Mouse (Mus musculus) heart, postnatal 0 days (tissue): ENCODE measurements around the gene Lrrc17. TPM values are rescaled to one million over a fixed set of nuclear protein-coding genes. Genes with fewer than 3 reads are reported as not detected.

ENCODE experiments used
- ATAC-seq: fragments of 200-750 bp; cut with Nextera tagmentation; 2 replicates; pipeline ENCODE4 v1.8.0; 2017; ENCODE audit warnings: low read depth, moderate number of reproducible peaks, moderate library complexity; ENCODE audit not compliant: insufficient read depth
- DNase-seq: peaks from one replicate; pipeline ENCODE4 v3.0.0-alpha.2; 2016; ENCODE audit warnings: low spot score
- H3K27ac ChIP-seq: fragments of 300-500 bp; sonication (generic); 2 replicates; pipeline ENCODE4 v1.5.1; 2014; ENCODE audit warnings: low read depth, mild to moderate bottlenecking
- H3K27me3 ChIP-seq: fragments of 300-500 bp; sonication (generic); 2 replicates; pipeline ENCODE4 v1.6.1; 2014; ENCODE audit warnings: low read length, mixed read lengths; ENCODE audit not compliant: control insufficient read depth, insufficient read depth
- H3K36me3 ChIP-seq: fragments of 300-500 bp; sonication (generic); replicated peaks from 2 replicates; pipeline ENCODE4 v1.6.1; 2014; ENCODE audit warnings: low read length, mixed read lengths; ENCODE audit not compliant: control insufficient read depth, insufficient read depth
- H3K4me1 ChIP-seq: fragments of 300-500 bp; sonication (generic); 2 replicates; pipeline ENCODE4 v1.6.1; 2014; ENCODE audit warnings: antibody characterized with exemption; ENCODE audit not compliant: control insufficient read depth, insufficient read depth
- H3K4me2 ChIP-seq: fragments of 300-500 bp; sonication (generic); 2 replicates; pipeline ENCODE4 v1.6.1; 2014; ENCODE audit warnings: low read depth, mild to moderate bottlenecking, low read length, moderate library complexity
- H3K4me3 ChIP-seq: fragments of 300-500 bp; sonication (generic); 2 replicates; pipeline ENCODE4 v1.5.1; 2014; ENCODE audit warnings: low read depth, low read length
- H3K9ac ChIP-seq: fragments of 300-500 bp; sonication (generic); replicated peaks from 2 replicates; pipeline ENCODE4 v1.6.1; 2014; ENCODE audit warnings: low read depth, low read length, mixed read lengths
- H3K9me3 ChIP-seq: fragments of 300-500 bp; sonication (generic); replicated peaks from 2 replicates; pipeline ENCODE4 v1.6.1; 2016; ENCODE audit warnings: low read length; ENCODE audit not compliant: control insufficient read depth
- CTCF ChIP-seq: IDR thresholded peaks from 2 replicates; pipeline ENCODE4 v1.5.1; 2016; ENCODE audit warnings: antibody characterized with exemption, control low read depth, low read depth
- EP300 ChIP-seq: IDR thresholded peaks from 2 replicates; pipeline ENCODE4 v1.6.1; 2016; ENCODE audit warnings: antibody characterized with exemption, low read depth
- WGBS: fragments of 180-500 bp; shearing (Covaris S2); extraction: QIAGEN DNeasy Blood & Tissue Kit; methylation state at CpG from one replicate; pipeline ENCODE4 v1.1.7; 2014; 5-methylcytosine and 5-hydroxymethylcytosine counted together
- polyA plus RNA-seq: library from polyadenylated mRNA; unstranded; fragments of >200 nt; fragmentation: Nextera tagmentation; extraction: Ambion mirVana; gene quantifications from 2 replicates; pipeline ENCODE4 v1.2.1, GENCODE M21; 2015
- total RNA-seq: library from RNA; depleted of rRNA; stranded (reverse); fragments of >200 nt; gene quantifications from 2 replicates; pipeline ENCODE4 v1.2.3, GENCODE M21; 2014; ENCODE audit warnings: low replicate concordance

The Lrrc17 gene
- total and polyA plus RNA-seq, 2 experiments from 2014 or later, result 12.3 to 17.5 TPM

DNA sequence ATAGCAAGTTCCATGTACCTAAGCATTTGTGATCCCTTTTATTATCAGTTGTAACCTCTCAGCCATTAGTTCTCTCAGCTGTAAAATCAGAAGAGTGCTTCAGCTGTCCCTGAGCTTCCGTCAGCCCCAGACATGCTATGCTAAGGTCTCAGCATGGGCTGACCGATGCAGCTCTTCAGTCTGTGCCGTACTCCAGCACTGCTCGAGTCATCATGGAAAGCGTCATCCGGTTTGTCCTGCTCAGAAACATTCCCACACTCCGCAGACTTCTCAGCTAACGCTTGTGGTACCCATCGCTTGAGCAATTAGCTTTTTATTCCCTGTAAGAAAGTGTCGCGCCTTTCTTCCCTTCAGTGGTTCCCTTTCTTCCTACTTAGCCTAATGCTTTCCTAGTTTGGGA lies 44.4 kb upstream of the Lrrc17 start:
- no peaks in the 10 kb centered on the region for H3K36me3 ChIP-seq
- WGBS, result 81% methylated on average over 11 of the region's 11 CpGs
- no peak for ATAC-seq
- no peaks in the 10 kb centered on the region for H3K9me3 ChIP-seq
- H3K4me2 ChIP-seq, result no peak overlapping the region
- no peak overlapping the region for H3K9ac ChIP-seq
- no peak for DNase-seq
- TF ChIP-seq CTCF (no peak), EP300 (no peak)
- no peaks in the 10 kb centered on the region for H3K27me3 ChIP-seq
- H3K27ac ChIP-seq, result no peak overlapping the region
- H3K4me1 ChIP-seq, result peaks cover 6% of the 10 kb centered on the region
- no peak overlapping the region for H3K4me3 ChIP-seq

GRCm38 (mm10) chr5:21500133-21500532 lies 43.2 kb upstream of the Lrrc17 start:
- Histone ChIP-seq H3K9ac (no peak overlapping the region), H3K4me2 (no peak overlapping the region), H3K36me3 (no peaks in the 10 kb centered on the region), H3K27me3 (no peaks in the 10 kb centered on the region), H3K9me3 (no peaks in the 10 kb centered on the region), H3K4me3 (no peak overlapping the region), H3K27ac (no peak overlapping the region), H3K4me1 (peaks cover 6% of the 10 kb centered on the region; the same call in 1 of the 2 replicates)
- no peak for TF ChIP-seq EP300
- TF ChIP-seq CTCF, result no peak
- 80% methylated on average over 10 of the region's 10 CpGs for WGBS
- DNase-seq, result no peak
- ATAC-seq, result no peak

GRCm38 (mm10) chr5:21500941-21501340 lies 42.4 kb upstream of the Lrrc17 start:
- 86% methylated on average over 2 of the region's 2 CpGs for WGBS
- H3K9me3 ChIP-seq, result no peaks in the 10 kb centered on the region
- H3K4me3 ChIP-seq, result no peak overlapping the region
- H3K27me3 ChIP-seq, result no peaks in the 10 kb centered on the region
- no peak overlapping the region for H3K4me2 ChIP-seq
- ATAC-seq (no peak), DNase-seq (no peak)
- H3K27ac ChIP-seq, result no peak overlapping the region
- TF ChIP-seq CTCF (no peak), EP300 (no peak)
- H3K36me3 ChIP-seq, result no peaks in the 10 kb centered on the region
- H3K4me1 ChIP-seq, result peaks cover 4% of the 10 kb centered on the region; the same call in 1 of the 2 replicates
- H3K9ac ChIP-seq, result no peak overlapping the region

DNA sequence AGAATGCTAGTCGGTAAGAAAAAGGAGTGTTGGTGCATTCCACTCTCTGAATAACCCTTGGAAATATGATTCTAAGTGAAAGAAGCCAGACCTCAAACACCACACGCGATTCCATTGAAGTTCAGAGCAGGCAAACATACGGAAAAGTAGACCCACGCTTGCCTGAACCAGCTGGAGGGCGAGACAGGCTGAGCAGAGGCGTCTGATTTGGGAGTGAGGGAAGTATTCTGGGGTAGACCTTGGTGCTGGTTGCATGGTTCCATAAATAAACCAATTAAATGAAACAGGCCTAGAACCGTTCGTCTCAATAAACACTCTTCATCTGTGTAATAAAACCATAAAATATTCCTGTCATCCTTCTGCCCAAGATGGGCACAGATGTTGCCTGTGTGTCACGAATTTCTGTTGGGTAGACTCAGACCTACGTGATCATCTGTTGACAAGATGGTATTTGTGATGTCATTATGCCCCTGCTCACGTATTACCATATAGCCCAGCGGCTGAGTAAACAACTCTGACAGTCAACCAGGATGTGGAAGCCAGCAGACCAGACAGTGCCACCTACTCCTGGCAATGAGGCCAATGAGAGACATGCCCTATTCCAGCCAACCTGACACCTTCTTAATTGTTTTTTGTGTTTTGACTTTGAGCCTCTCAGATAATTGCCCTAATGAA lies 40.3 kb upstream of the Lrrc17 start:
- ATAC-seq (no peak), DNase-seq (no peak)
- no peak overlapping the region for H3K9ac ChIP-seq
- no peaks in the 10 kb centered on the region for H3K4me1 ChIP-seq
- WGBS, result 83% methylated on average over 13 of the region's 13 CpGs
- no peaks in the 10 kb centered on the region for H3K27me3 ChIP-seq
- TF ChIP-seq EP300 (no peak), CTCF (no peak)
- H3K4me3 ChIP-seq, result no peak overlapping the region
- no peaks in the 10 kb centered on the region for H3K9me3 ChIP-seq
- H3K36me3 ChIP-seq, result no peaks in the 10 kb centered on the region
- no peak overlapping the region for H3K27ac ChIP-seq
- H3K4me2 ChIP-seq, result no peak overlapping the region

- Histone ChIP-seq H3K4me2 (no peak overlapping the region), H3K4me1 (no peaks in the 10 kb centered on the region), H3K4me3 (no peak overlapping the region), H3K27ac (no peak overlapping the region), H3K27me3 (no peaks in the 10 kb centered on the region), H3K9ac (no peak overlapping the region), H3K36me3 (no peaks in the 10 kb centered on the region), H3K9me3 (no peaks in the 10 kb centered on the region)
- TF ChIP-seq CTCF (no peak), EP300 (no peak)
- no peak for ATAC-seq
- 78% methylated on average over 8 of the region's 8 CpGs for whole genome bisulfite sequencing
- no peak for DNase-seq
Observed at GRCm38 (mm10) chr5:21505159-21505558, 38.2 kb upstream of the Lrrc17 start.

DNA sequence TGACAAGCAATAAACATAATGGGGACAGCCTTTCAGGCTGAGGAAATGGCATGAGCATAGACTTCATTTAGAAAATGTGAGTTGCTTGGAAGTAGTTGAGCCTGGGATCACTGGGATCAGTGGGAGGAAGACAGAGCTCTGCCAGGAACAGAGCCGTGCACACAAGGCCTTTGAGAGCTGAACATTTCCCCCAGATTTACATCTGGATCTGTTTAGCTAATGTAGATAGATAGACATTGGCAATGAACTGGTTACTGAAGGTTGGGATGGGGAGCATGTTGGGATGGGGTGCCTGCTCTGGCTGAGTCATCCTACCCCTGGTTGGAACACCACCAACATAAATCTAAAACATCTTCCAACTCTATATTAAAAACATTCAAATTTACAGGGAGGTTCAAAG lies 36.5 kb upstream of the Lrrc17 start:
- no peak overlapping the region for H3K9ac ChIP-seq
- no peak overlapping the region for H3K4me2 ChIP-seq
- no peak for ATAC-seq
- 67% methylated on average over 1 of the region's 1 CpGs for WGBS
- no peaks in the 10 kb centered on the region for H3K4me1 ChIP-seq
- no peaks in the 10 kb centered on the region for H3K9me3 ChIP-seq
- DNase-seq, result no peak
- H3K4me3 ChIP-seq, result no peak overlapping the region
- no peak overlapping the region for H3K27ac ChIP-seq
- TF ChIP-seq EP300 (no peak), CTCF (no peak)
- no peaks in the 10 kb centered on the region for H3K36me3 ChIP-seq
- no peaks in the 10 kb centered on the region for H3K27me3 ChIP-seq
